Mouse (Mus musculus) ES-CJ7 (cell line): Measurements from ENCODE around the gene Mat1a.

Experiments
- DNase-seq: peaks from one replicate; pipeline ENCODE4 v3.0.0; 2011; ENCODE audit warnings: low read depth, low spot score

The Mat1a gene

GRCm38 (mm10) chr14:41140686-41141085 lies 35.9 kb downstream of the Mat1a start:
- no peak for DNase-seq

GRCm38 (mm10) chr14:41146035-41146434 lies 41.2 kb downstream of the Mat1a start:
- no peak for DNase-seq

DNA sequence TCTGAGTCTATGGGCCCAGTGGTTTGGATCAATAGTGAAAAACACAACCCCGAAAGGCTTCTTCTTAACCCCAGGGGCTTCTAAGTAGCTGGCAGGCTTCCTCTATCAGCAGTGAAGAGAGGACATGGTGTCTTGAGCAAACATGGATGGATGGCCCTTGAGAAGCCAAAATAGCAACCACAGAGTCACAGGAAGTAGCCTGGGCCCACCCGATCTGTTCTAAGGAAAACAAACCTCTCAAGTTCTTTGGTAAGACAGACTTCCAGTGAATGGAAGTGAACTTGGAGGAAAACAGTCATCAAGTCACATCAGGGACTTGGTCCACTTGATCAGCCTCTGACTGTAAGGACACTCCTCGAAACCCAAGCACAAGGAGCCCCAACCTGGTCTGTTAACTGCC lies 42.1 kb downstream of the Mat1a start:
- no peak for DNase-seq

DNA sequence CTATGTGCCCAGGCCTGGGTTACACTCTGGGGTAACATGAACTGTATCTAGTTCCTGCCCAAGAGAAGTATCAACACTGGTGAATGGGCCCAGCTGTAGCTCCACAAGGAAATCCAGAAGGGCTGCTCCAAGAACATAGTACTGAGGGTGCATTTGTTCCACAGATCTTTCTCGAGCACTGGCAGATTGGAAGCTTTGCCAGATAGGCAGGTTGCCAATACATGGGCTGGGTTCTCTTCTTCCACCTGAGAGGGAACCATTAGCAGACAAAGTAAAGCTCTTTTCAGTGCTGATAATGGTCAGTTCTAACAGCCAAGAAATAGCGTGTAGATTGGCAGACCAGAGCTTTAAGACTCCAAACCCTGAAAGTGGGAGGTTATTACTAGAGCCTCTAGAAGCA lies 42.5 kb downstream of the Mat1a start:
- no peak for DNase-seq

DNA sequence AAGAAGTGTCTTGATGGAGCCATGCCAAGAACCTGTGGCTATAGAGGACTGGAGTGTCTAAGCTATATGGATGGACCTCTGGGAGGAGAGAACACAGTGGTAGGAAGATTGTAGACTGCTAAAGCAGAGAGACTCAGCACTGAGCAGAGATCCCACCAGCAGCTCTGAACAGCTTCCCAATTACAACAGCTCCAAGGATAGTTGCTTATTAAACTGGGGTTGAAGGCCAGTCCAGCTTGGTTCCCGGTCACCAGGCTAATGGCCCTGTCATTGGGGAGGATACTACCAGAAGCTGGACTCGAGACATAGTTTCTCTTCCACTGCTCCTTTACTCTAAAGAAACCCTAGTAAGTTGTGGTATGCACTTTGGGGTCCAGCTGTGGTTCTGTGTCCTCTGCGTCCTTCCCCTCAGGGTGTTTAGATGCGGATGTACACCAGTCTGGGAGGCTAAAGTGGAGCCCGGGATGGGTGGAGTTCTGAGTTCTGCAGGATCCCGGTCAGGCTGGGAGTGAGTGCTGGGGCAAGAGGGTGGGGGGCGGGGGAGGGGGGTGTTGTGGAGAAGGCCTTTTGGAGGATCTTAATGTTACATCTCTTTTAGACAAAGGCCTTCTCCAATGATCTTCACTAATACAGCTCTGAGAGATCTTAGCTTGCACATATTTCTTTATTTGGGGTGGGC lies 46.5 kb downstream of the Mat1a start, which contains the start of gene Mbl1:
Gene Mbl1 (plus strand): TSS at position 239 of the 679 bp plus-strand sequence.
- no peak for DNase-seq

DNA sequence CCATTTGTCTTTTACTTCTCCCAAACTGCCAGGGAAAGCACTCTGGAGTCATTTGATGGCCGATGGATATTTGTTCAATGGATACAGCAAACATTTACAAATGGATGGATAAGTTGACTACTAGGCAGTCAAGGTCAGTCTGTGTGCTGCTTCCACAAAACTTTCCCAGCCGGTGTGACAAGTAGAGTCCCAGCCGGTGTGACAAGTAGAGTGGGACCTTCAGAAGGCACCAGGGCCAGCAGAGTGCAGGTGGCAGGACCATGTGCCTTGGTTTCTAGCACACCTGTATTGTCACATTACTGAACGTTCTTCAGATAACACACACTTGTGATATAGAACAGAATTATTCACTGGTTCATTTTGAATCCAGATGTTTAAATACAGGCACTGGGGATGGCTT lies 55.2 kb downstream of the Mat1a start:
- no peak for DNase-seq

DNA sequence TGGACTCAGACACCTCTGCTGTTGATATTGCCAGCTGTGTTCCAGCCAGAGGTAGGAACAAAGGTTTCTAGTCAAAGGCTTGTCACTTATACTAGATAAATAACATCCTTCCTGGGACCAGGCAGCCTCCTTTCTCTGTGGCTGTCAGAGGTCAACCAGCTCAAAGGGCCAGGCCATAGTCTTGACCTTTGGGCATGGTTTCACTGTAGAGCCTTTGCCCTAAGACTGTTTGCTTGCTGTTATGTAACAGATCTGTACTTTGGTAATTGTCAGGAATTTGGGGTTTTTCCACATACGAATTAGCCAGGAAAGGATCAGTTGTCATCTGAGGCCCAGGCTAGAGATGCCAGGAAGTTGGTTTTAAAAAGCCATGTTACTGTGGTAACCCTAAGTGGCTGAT lies 55.9 kb downstream of the Mat1a start:
- DNase-seq = no peak

GRCm38 (mm10) chr14:41162663-41163062 lies 57.8 kb downstream of the Mat1a start:
- DNase-seq = peak; percentile 56

DNA sequence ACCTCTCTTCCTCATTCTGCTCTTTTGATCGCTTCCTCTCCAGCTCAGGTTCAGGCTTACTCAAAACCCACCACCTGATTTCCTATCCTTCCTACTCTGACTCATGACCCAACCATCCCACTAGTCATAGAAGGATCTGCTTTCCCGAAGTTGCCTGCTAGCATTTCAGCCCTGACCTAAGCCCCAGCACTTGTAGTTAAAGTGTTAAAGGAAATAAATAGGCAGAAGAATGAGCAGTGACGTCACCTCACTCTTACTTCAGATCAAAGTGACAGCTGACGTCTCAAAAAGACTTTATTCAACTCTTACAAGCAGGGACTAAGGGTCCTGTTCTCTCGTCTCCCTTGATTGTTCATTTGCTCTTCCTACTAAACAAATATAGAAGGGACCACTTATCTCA lies 62.4 kb downstream of the Mat1a start:
- no peak for DNase-seq

GRCm38 (mm10) chr14:41168567-41168966 lies 63.7 kb downstream of the Mat1a start:
- DNase-seq = no peak

DNA sequence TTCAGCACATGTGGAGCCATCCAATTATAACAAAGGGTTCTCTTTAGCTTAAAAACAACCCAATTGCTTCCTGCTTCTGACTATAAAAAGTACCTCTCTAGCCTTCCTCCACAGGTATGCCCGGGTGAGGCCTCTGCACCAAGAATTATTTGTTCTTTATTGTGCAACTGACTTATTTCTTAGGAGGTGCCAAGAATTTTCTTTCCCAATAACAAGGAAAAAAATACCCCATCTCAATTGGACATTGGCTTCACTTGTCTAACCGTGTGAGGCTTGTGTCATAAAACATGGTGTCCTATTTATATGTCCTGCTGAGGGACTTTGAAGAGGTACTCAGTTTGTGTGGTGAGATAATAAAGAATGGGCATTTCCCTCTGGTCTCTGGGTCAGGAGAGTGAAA lies 65.7 kb downstream of the Mat1a start:
- no peak for DNase-seq
